Mouse (Mus musculus) embryonic facial prominence, embryonic 14.5 days (tissue): ENCODE data around the gene Myt1l. TPM values are rescaled to one million over a fixed set of nuclear protein-coding genes. Genes with fewer than 3 reads are reported as not detected.

Experiments used
- ATAC-seq: fragments of 200-750 bp; cut with Nextera tagmentation; 2 replicates; pipeline ENCODE4 v1.8.0; 2017; ENCODE audit warnings: low read depth, moderate number of reproducible peaks, moderate TSS enrichment
- DNase-seq: peaks from one replicate; pipeline ENCODE4 v3.0.0-alpha.2; 2015; ENCODE audit warnings: low spot score
- H3K27ac ChIP-seq: fragments of 300-500 bp; sonication (generic); replicated peaks from 2 replicates; pipeline ENCODE4 v1.5.1; 2014; ENCODE audit warnings: low read depth, mild to moderate bottlenecking, low read length, moderate library complexity
- H3K27me3 ChIP-seq: fragments of 300-500 bp; sonication (generic); replicated peaks from 2 replicates; pipeline ENCODE4 v1.6.1; 2014; ENCODE audit warnings: low read length; ENCODE audit not compliant: control insufficient read depth, insufficient read depth
- H3K36me3 ChIP-seq: fragments of 300-500 bp; sonication (generic); 2 replicates; pipeline ENCODE4 v1.6.1; 2014; ENCODE audit warnings: low read length, mixed read lengths; ENCODE audit not compliant: control insufficient read depth, insufficient read depth
- H3K4me1 ChIP-seq: fragments of 300-500 bp; sonication (generic); 2 replicates; pipeline ENCODE4 v1.6.1; 2014; ENCODE audit warnings: antibody characterized with exemption, low read length; ENCODE audit not compliant: control insufficient read depth, insufficient read depth
- H3K4me2 ChIP-seq: fragments of 300-500 bp; sonication (generic); 2 replicates; pipeline ENCODE4 v1.6.1; 2014; ENCODE audit warnings: low read depth, mild to moderate bottlenecking, low read length, moderate library complexity, mixed read lengths
- H3K4me3 ChIP-seq: fragments of 300-500 bp; sonication (generic); 2 replicates; pipeline ENCODE4 v1.5.1; 2014; ENCODE audit warnings: low read depth, mild to moderate bottlenecking, low read length
- H3K9ac ChIP-seq: fragments of 300-500 bp; sonication (generic); 2 replicates; pipeline ENCODE4 v1.6.1; 2014; ENCODE audit warnings: low read depth, mild to moderate bottlenecking, low read length, moderate library complexity, mixed read lengths
- H3K9me3 ChIP-seq: fragments of 300-500 bp; sonication (generic); 2 replicates; pipeline ENCODE4 v1.6.1; 2016; ENCODE audit warnings: low read length; ENCODE audit not compliant: control insufficient read depth
- WGBS: fragments of 180-500 bp; shearing (Covaris S2); extraction: QIAGEN DNeasy Blood & Tissue Kit; methylation state at CpG from one replicate; pipeline ENCODE4 v1.1.7; 2014; 5-methylcytosine and 5-hydroxymethylcytosine counted together
- polyA plus RNA-seq: library from polyadenylated mRNA; unstranded; fragments of >200 nt; fragmentation: Nextera tagmentation; extraction: Ambion mirVana; gene quantifications from 2 replicates; pipeline ENCODE4 v1.2.1, GENCODE M21; 2014

The Myt1l gene
- polyA plus RNA-seq, 1 experiment from 2014 or later: 11.9 TPM

- Histone ChIP-seq H3K27ac (no peak overlapping the region), H3K4me2 (no peak overlapping the region), H3K9ac (no peak overlapping the region), H3K4me3 (no peak overlapping the region), H3K27me3 (no peaks in the 10 kb centered on the region), H3K36me3 (no peaks in the 10 kb centered on the region), H3K4me1 (peaks cover 22% of the 10 kb centered on the region), H3K9me3 (no peaks in the 10 kb centered on the region)
- DNase-seq: no peak
- ATAC-seq: no peak
- WGBS: 56% methylated on average over 4 of the region's 4 CpGs
These were observed 172.9 kb downstream of the Myt1l start for GRCm38 (mm10) chr12:29701076-29701475.

- no peaks in the 10 kb centered on the region for H3K36me3 ChIP-seq
- H3K4me2 ChIP-seq: no peak overlapping the region
- ATAC-seq (peak; percentile 16; the same call in 1 of the 2 replicates), DNase-seq (peak; percentile 38)
- 17% methylated on average over 6 of the region's 6 CpGs for WGBS
- H3K9ac ChIP-seq: no peak overlapping the region
- no peaks in the 10 kb centered on the region for H3K27me3 ChIP-seq
- H3K9me3 ChIP-seq: no peaks in the 10 kb centered on the region
- peak overlapping the region; percentile 34; the same call in 1 of the 2 replicates for H3K27ac ChIP-seq
- H3K4me3 ChIP-seq: no peak overlapping the region
- peaks cover 22% of the 10 kb centered on the region for H3K4me1 ChIP-seq
These were observed 173.6 kb downstream of the Myt1l start for GRCm38 (mm10) chr12:29701731-29702316.

DNA sequence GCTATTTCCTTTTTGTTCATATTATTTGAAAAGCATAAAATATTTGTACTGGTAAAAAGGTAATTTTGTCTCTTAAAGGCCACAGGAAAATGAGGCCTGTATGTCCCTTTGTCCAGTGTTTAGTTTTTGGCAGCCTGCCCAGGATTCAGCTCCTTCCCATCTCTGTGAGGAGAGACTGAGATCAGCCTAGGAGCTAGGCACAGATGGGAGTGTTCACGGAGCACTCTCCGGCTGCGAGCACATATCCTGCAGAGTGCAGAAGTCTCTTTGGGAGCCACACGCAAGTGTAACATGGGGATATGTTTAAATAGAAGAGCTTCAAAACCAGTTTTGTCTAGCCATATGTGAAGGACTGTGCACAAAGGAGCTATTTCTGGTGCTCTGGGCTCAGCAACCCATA lies 174.4 kb downstream of the Myt1l start:
- peaks cover 19% of the 10 kb centered on the region for H3K4me1 ChIP-seq
- DNase-seq (peak; percentile 78), ATAC-seq (no peak)
- no peak overlapping the region for H3K9ac ChIP-seq
- H3K27me3 ChIP-seq: no peaks in the 10 kb centered on the region
- no peaks in the 10 kb centered on the region for H3K9me3 ChIP-seq
- no peak overlapping the region for H3K4me2 ChIP-seq
- no peaks in the 10 kb centered on the region for H3K36me3 ChIP-seq
- no peak overlapping the region; the same call in 1 of the 2 replicates for H3K27ac ChIP-seq
- H3K4me3 ChIP-seq: no peak overlapping the region
- WGBS: 36% methylated on average over 4 of the region's 4 CpGs

- no peaks in the 10 kb centered on the region for H3K36me3 ChIP-seq
- H3K27ac ChIP-seq: no peak overlapping the region
- peaks cover 12% of the 10 kb centered on the region for H3K4me1 ChIP-seq
- H3K4me2 ChIP-seq: no peak overlapping the region
- no peak overlapping the region for H3K4me3 ChIP-seq
- no peaks in the 10 kb centered on the region for H3K27me3 ChIP-seq
- no peak for DNase-seq
- 78% methylated on average over 8 of the region's 8 CpGs for WGBS
- H3K9ac ChIP-seq: no peak overlapping the region
- ATAC-seq: no peak
- no peaks in the 10 kb centered on the region for H3K9me3 ChIP-seq
These were observed 175.4 kb downstream of the Myt1l start for GRCm38 (mm10) chr12:29703541-29703940.

GRCm38 (mm10) chr12:29707094-29707493 lies 178.9 kb downstream of the Myt1l start:
- Histone ChIP-seq H3K4me2 (no peak overlapping the region), H3K4me3 (no peak overlapping the region), H3K27ac (no peak overlapping the region), H3K36me3 (no peaks in the 10 kb centered on the region), H3K4me1 (no peaks in the 10 kb centered on the region), H3K27me3 (no peaks in the 10 kb centered on the region), H3K9me3 (no peaks in the 10 kb centered on the region), H3K9ac (no peak overlapping the region)
- DNase-seq (no peak), ATAC-seq (no peak)
- 78% methylated on average over 3 of the region's 3 CpGs for WGBS

- no peak overlapping the region for H3K4me3 ChIP-seq
- no peak for ATAC-seq
- no peaks in the 10 kb centered on the region for H3K36me3 ChIP-seq
- H3K4me2 ChIP-seq: no peak overlapping the region
- no peaks in the 10 kb centered on the region for H3K27me3 ChIP-seq
- H3K27ac ChIP-seq: no peak overlapping the region
- WGBS: 73% methylated on average over 3 of the region's 3 CpGs
- H3K9me3 ChIP-seq: no peaks in the 10 kb centered on the region
- H3K4me1 ChIP-seq: no peaks in the 10 kb centered on the region; the same call in 1 of the 2 replicates
- no peak overlapping the region for H3K9ac ChIP-seq
- DNase-seq: no peak
These were observed 180.0 kb downstream of the Myt1l start for GRCm38 (mm10) chr12:29708166-29708565.

GRCm38 (mm10) chr12:29712795-29713721 lies 184.9 kb downstream of the Myt1l start:
- ATAC-seq (no peak), DNase-seq (no peak)
- H3K36me3 ChIP-seq: no peaks in the 10 kb centered on the region
- H3K9ac ChIP-seq: no peak overlapping the region
- H3K9me3 ChIP-seq: no peaks in the 10 kb centered on the region
- 74% methylated on average over 15 of the region's 15 CpGs for WGBS
- H3K27ac ChIP-seq: no peak overlapping the region
- H3K4me3 ChIP-seq: no peak overlapping the region
- H3K4me1 ChIP-seq: no peaks in the 10 kb centered on the region; the same call in 1 of the 2 replicates
- no peaks in the 10 kb centered on the region for H3K27me3 ChIP-seq
- H3K4me2 ChIP-seq: 0 out of 2 replicates have a peak overlapping the region, but pooled peaks have one; percentile 18

GRCm38 (mm10) chr12:29723722-29724338 lies 195.6 kb downstream of the Myt1l start:
- no peak overlapping the region for H3K27ac ChIP-seq
- H3K27me3 ChIP-seq: no peaks in the 10 kb centered on the region
- peak; percentile 34 for DNase-seq
- no peak for ATAC-seq
- no peak overlapping the region for H3K4me3 ChIP-seq
- no peaks in the 10 kb centered on the region for H3K9me3 ChIP-seq
- 78% methylated on average over 17 of the region's 17 CpGs for WGBS
- H3K9ac ChIP-seq: no peak overlapping the region
- H3K4me2 ChIP-seq: no peak overlapping the region
- H3K36me3 ChIP-seq: no peaks in the 10 kb centered on the region
- no peaks in the 10 kb centered on the region for H3K4me1 ChIP-seq
